Mouse (Mus musculus) E14TG2a.4 (cell line): ENCODE measurements around the gene Dusp14.

ENCODE experiments used
- H3K27me3 ChIP-seq: 2 replicates; pipeline ENCODE4 v1.6.1; 2014; ENCODE audit warnings: low read length, control low read depth; ENCODE audit not compliant: insufficient read depth
- H3K36me3 ChIP-seq: 2 replicates; pipeline ENCODE4 v1.6.1; 2014; ENCODE audit warnings: low read length, control low read depth; ENCODE audit not compliant: insufficient read depth
- H3K4me1 ChIP-seq: replicated peaks from 2 replicates; pipeline ENCODE4 v1.6.1; 2014; ENCODE audit warnings: low read depth, low read length, control low read depth
- H3K4me3 ChIP-seq: replicated peaks from 2 replicates; pipeline ENCODE4 v1.5.1; 2014; ENCODE audit warnings: mild to moderate bottlenecking, low read length
- H3K9me3 ChIP-seq: 2 replicates; pipeline ENCODE4 v1.6.1; 2014; ENCODE audit warnings: low read length, control low read depth
- CTCF ChIP-seq: conservative IDR thresholded peaks from 2 replicates; pipeline ENCODE4 v1.5.1; 2014; ENCODE audit warnings: low read length
- NANOG ChIP-seq: IDR thresholded peaks from 2 replicates; pipeline ENCODE4 v1.6.1; 2014; ENCODE audit warnings: borderline replicate concordance, low read length, mixed read lengths
- POU5F1 ChIP-seq: IDR thresholded peaks from 2 replicates; pipeline ENCODE4 v1.6.1; 2014; ENCODE audit warnings: low read length, borderline replicate concordance

Gene Dusp14

GRCm38 (mm10) chr11:84062805-84063204, 6.3 kb downstream of the Dusp14 start:
- no peaks in the 10 kb centered on the region for H3K9me3 ChIP-seq
- peaks cover 32% of the 10 kb centered on the region for H3K4me1 ChIP-seq
- TF ChIP-seq POU5F1, result no peak
- TF ChIP-seq CTCF, result no peak
- no peak for TF ChIP-seq NANOG
- H3K36me3 ChIP-seq, result no peaks in the 10 kb centered on the region
- H3K4me3 ChIP-seq, result no peak overlapping the region
- H3K27me3 ChIP-seq, result peaks cover 23% of the 10 kb centered on the region

GRCm38 (mm10) chr11:84061881-84062280, 7.2 kb downstream of the Dusp14 start:
- no peak for TF ChIP-seq POU5F1
- no peak for TF ChIP-seq CTCF
- no peak for TF ChIP-seq NANOG
- Histone ChIP-seq H3K4me1 (peaks cover 23% of the 10 kb centered on the region), H3K4me3 (no peak overlapping the region)

GRCm38 (mm10) chr11:84060635-84061034, 8.4 kb downstream of the Dusp14 start:
- Histone ChIP-seq H3K27me3 (peaks cover 2% of the 10 kb centered on the region; the same call in 1 of the 2 replicates), H3K4me1 (peaks cover 12% of the 10 kb centered on the region), H3K4me3 (no peak overlapping the region), H3K36me3 (no peaks in the 10 kb centered on the region), H3K9me3 (no peaks in the 10 kb centered on the region)
- TF ChIP-seq POU5F1 (no peak), NANOG (no peak), CTCF (no peak)

More at GRCm38 (mm10) chr11:84061881-84062280, 7.2 kb downstream of the Dusp14 start:
- Histone ChIP-seq H3K9me3 (no peaks in the 10 kb centered on the region), H3K36me3 (no peaks in the 10 kb centered on the region), H3K27me3 (peaks cover 14% of the 10 kb centered on the region)

DNA sequence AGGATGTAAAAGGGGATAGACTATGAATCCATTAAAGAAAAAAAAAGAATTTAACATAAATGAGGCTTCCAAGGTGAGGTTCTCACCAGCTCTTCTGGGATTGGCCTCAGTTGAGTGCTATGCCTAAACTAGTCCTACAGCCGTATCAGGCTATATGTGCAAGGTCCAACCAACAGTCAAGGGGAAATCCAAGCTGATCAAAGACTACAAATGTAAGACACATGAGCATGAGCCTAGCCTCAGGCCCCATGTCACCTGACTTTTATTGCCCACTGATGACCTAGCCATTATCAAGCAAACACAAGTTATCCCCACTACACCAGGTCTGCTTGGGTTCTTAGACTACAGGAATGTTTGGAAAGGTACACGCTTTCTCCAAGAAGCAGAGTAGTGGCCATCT, 9.3 kb downstream of the Dusp14 start:
- Histone ChIP-seq H3K9me3 (no peaks in the 10 kb centered on the region), H3K27me3 (no peaks in the 10 kb centered on the region), H3K36me3 (no peaks in the 10 kb centered on the region), H3K4me1 (peaks cover 9% of the 10 kb centered on the region), H3K4me3 (no peak overlapping the region)
- TF ChIP-seq NANOG (no peak), POU5F1 (no peak), CTCF (no peak)

DNA sequence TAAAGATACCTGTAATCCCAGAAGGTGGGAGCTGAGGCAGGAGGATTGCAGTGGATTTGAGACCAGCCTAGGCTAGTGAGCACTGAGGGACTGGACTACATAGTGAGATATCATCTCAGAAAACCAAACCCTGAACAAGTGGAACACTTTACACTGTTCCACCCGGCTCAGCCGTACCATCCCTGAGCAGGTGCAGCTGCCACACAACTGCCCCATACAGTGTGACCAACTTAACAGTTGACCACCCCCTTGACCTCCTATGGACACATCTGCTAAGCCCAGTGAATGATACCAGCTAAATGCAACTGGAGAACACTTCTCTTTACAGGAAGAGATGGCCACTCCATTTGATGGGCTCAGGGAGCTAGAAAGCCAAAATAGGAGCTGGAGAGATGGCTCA, 11.6 kb downstream of the Dusp14 start:
- peaks cover 20% of the 10 kb centered on the region for H3K4me1 ChIP-seq
- H3K36me3 ChIP-seq, result no peaks in the 10 kb centered on the region
- no peaks in the 10 kb centered on the region for H3K27me3 ChIP-seq
- H3K9me3 ChIP-seq, result no peaks in the 10 kb centered on the region
- H3K4me3 ChIP-seq, result no peak overlapping the region
- TF ChIP-seq POU5F1, result no peak
- no peak for TF ChIP-seq NANOG
- no peak for TF ChIP-seq CTCF

DNA sequence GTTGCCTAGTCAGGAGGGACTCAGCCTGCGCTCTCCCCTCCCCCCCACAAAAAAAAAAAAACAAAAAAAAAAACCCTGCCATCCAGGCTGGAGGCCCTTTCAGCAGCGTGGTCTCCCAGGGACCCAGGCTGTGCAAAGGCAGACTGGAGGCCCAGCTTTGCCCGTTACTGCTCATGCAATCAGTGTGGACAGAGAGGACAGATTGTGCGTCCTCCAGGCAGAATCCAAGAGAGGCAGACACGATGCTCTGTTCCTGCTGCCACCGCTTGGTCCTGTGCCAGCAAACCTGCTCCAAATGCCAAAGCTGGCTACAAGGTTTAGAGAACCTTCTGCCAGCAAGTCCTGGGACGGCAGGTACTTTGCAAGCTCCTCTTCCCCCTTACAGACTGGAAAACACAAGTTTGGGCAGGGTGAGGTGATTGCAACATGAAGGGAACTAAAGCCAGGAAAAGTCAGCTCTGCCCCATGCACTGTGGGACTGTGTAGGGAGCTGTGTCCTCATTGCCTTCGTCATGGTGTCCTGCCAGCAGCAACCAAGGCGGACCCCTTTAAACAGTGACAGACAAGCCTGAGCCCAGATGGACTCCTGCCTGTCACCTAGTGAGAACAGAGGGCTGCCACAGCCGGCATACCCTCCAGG, 15.4 kb downstream of the Dusp14 start:
- TF ChIP-seq CTCF, result no peak
- TF ChIP-seq POU5F1, result no peak
- TF ChIP-seq NANOG, result no peak
- Histone ChIP-seq H3K9me3 (no peaks in the 10 kb centered on the region), H3K36me3 (no peaks in the 10 kb centered on the region), H3K27me3 (no peaks in the 10 kb centered on the region; the same call in 1 of the 2 replicates), H3K4me1 (peaks cover 17% of the 10 kb centered on the region), H3K4me3 (peak overlapping the region; percentile 55)

DNA sequence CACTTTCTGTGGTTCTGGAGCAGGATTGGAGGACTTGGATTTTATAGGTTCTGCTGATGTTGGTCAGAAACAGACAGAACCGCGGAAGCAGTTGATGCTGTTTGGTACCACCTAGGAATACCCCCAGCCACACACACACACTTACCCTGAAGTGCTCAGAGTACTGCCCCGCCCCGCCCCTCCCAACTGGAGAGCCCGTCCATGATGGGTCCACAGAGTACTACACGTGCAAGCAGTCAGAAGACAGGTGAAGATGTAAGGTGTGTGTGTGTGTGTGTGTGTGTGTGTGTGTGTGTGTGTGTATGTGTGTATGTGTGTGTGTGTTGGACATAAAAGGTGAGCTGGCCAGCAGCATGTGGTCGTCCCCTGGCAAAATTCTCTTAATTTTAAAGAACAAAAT, 16.0 kb downstream of the Dusp14 start:
- Histone ChIP-seq H3K27me3 (no peaks in the 10 kb centered on the region; the same call in 1 of the 2 replicates), H3K4me1 (peaks cover 18% of the 10 kb centered on the region), H3K36me3 (no peaks in the 10 kb centered on the region), H3K9me3 (no peaks in the 10 kb centered on the region), H3K4me3 (no peak overlapping the region)
- TF ChIP-seq CTCF (no peak), POU5F1 (no peak), NANOG (no peak)

DNA sequence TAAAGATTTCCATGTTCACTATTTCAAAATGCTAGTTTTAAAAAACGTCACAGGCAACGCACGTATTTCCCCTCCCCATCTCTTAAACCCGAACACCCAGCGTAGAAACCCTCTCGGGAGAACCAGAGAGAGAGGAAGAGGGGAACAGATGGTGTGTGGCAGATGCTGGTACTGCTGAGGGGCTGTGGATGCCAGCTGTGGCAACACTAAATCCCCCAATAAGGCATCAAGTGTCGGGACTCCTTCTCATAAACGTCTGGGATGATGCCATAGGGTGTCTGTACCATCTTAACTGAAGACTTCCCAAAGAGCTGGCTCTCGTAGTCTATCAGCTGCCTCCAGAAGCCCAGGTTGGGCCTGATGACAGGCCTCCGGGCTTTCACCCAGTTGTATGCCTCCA, 20.6 kb downstream of the Dusp14 start:
- no peaks in the 10 kb centered on the region for H3K9me3 ChIP-seq
- H3K4me3 ChIP-seq, result peak overlapping the region; percentile 46
- no peaks in the 10 kb centered on the region; the same call in 1 of the 2 replicates for H3K27me3 ChIP-seq
- no peaks in the 10 kb centered on the region for H3K36me3 ChIP-seq
- TF ChIP-seq CTCF (no peak), POU5F1 (no peak), NANOG (no peak)
- H3K4me1 ChIP-seq, result peaks cover 11% of the 10 kb centered on the region; the same call in 1 of the 2 replicates

- peaks cover 7% of the 10 kb centered on the region; the same call in 1 of the 2 replicates for H3K4me1 ChIP-seq
- H3K27me3 ChIP-seq, result no peaks in the 10 kb centered on the region; the same call in 1 of the 2 replicates
- TF ChIP-seq NANOG (no peak), CTCF (no peak), POU5F1 (no peak)
- H3K36me3 ChIP-seq, result no peaks in the 10 kb centered on the region
- H3K9me3 ChIP-seq, result no peaks in the 10 kb centered on the region
- H3K4me3 ChIP-seq, result no peak overlapping the region
Measured at GRCm38 (mm10) chr11:84047270-84047669, 21.8 kb downstream of the Dusp14 start.
